Mouse (Mus musculus): Measurements from ENCODE around the gene Tmem189.

DNA sequence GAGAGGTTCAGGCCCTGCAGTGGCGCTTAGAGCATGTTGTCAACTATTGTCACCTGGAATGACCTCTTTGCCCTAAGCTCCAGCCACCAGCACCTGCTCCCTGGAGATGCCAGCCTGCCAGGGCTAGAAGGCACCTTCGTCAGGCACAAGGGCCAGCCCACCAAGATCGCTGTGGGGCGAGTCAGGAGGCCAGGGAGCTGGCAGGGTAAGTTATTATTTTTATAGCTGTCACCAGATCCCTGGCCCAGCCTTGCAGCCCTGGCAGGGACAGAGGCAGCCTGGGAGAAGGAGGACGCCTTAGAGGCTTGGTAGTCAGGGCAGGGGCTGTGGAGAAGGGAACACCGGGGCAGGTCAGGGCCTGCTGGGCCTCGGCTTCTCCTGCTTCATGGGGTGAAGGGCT lies 6.5 kb upstream of the Tmem189 start:
- TF ChIP-seq CTCF (IDR thresholded peaks at IDR 0.05; ENCODE audit: extremely low read depth, insufficient read depth, low read length) (no peak), POLR2A (IDR thresholded peaks at IDR 0.05; ENCODE audit: extremely low read depth, insufficient read depth, low read length) (no peak)
